Mouse (Mus musculus): ENCODE measurements around the gene Exosc1. TPM values are rescaled to one million over a fixed set of nuclear protein-coding genes. Genes with fewer than 3 reads are reported as not detected.
A peak's percentile ranks its signal among the peaks of the same experiment; 100 is the strongest.
"Not testable (repeated sequence)": the region's sequence is repeated elsewhere in the genome, so short reads cannot be mapped to it uniquely, and the experiment has no call there.

Exosc1 gene
- polyA plus RNA-seq, 1 experiment from 2014 or later = 76.8 TPM

- Histone ChIP-seq H3K9ac (replicated peaks) (no peak overlapping the region), H3K4me3 (no peak overlapping the region), H3K4me1 (no peaks in the 10 kb centered on the region), H3K27ac (replicated peaks) (no peak overlapping the region), H3K36me3 (peaks cover 97% of the 10 kb centered on the region), H3K9me3 (no peaks in the 10 kb centered on the region), H3K4me2 (replicated peaks) (no peak overlapping the region), H3K27me3 (no peaks in the 10 kb centered on the region)
- WGBS = 85% methylated on average over 7 of the region's 7 CpGs
- ATAC-seq (ENCODE audit: low FRiP score, low read depth) = no peak
Observed at GRCm38 (mm10) chr19:41943841-41944240, 10.6 kb upstream of the Exosc1 start.

GRCm38 (mm10) chr19:41938539-41938938 lies 5.3 kb upstream of the Exosc1 start:
- H3K27ac ChIP-seq (replicated peaks) = no peak overlapping the region
- no peak for ATAC-seq (ENCODE audit: low FRiP score, low read depth)
- H3K9me3 ChIP-seq = no peaks in the 10 kb centered on the region
- H3K4me3 ChIP-seq = no peak overlapping the region
- H3K9ac ChIP-seq (replicated peaks) = no peak overlapping the region
- WGBS = 94% methylated on average over 5 of the region's 5 CpGs
- no peaks in the 10 kb centered on the region for H3K27me3 ChIP-seq
- peaks cover 12% of the 10 kb centered on the region for H3K4me1 ChIP-seq
- peaks cover 62% of the 10 kb centered on the region for H3K36me3 ChIP-seq
- H3K4me2 ChIP-seq (replicated peaks) = no peak overlapping the region

GRCm38 (mm10) chr19:41935921-41936320 lies 2.7 kb upstream of the Exosc1 start:
- H3K4me1 ChIP-seq = peaks cover 22% of the 10 kb centered on the region
- no peak overlapping the region for H3K4me3 ChIP-seq
- peaks cover 36% of the 10 kb centered on the region for H3K36me3 ChIP-seq
- no peak overlapping the region for H3K27ac ChIP-seq (replicated peaks)
- 87% methylated on average over 1 of the region's 1 CpGs for WGBS
- no peaks in the 10 kb centered on the region for H3K9me3 ChIP-seq
- no peak for ATAC-seq (ENCODE audit: low FRiP score, low read depth)
- H3K4me2 ChIP-seq (replicated peaks) = no peak overlapping the region
- H3K27me3 ChIP-seq = no peaks in the 10 kb centered on the region
- no peak overlapping the region for H3K9ac ChIP-seq (replicated peaks)

GRCm38 (mm10) chr19:41934124-41934523 lies 901 bp upstream of the Exosc1 start:
- Histone ChIP-seq H3K4me2 (replicated peaks) (peak overlapping the region; percentile 94), H3K27ac (replicated peaks) (0 out of 2 replicates have a peak overlapping the region, but pooled peaks have one; percentile 30), H3K36me3 (peaks cover 29% of the 10 kb centered on the region), H3K9me3 (no peaks in the 10 kb centered on the region), H3K4me1 (peaks cover 22% of the 10 kb centered on the region), H3K4me3 (peak overlapping the region; percentile 94), H3K9ac (replicated peaks) (peak overlapping the region; percentile 79), H3K27me3 (no peaks in the 10 kb centered on the region)
- no peak for ATAC-seq (ENCODE audit: low FRiP score, low read depth)
- 34% methylated on average over 6 of the region's 6 CpGs for WGBS

GRCm38 (mm10) chr19:41932686-41933085 lies 537 bp downstream of the Exosc1 start:
- H3K9me3 ChIP-seq = no peaks in the 10 kb centered on the region
- peak; percentile 25; the same call in 1 of the 2 replicates for ATAC-seq (ENCODE audit: low FRiP score, low read depth)
- WGBS = 1% methylated on average over 28 of the region's 28 CpGs
- peak overlapping the region; percentile 72 for H3K9ac ChIP-seq (replicated peaks)
- H3K27ac ChIP-seq (replicated peaks) = no peak overlapping the region; the same call in 1 of the 2 replicates
- H3K4me1 ChIP-seq = peaks cover 22% of the 10 kb centered on the region
- peak overlapping the region; percentile 94 for H3K4me2 ChIP-seq (replicated peaks)
- H3K36me3 ChIP-seq = peaks cover 24% of the 10 kb centered on the region
- no peaks in the 10 kb centered on the region for H3K27me3 ChIP-seq
- peak overlapping the region; percentile 94 for H3K4me3 ChIP-seq

DNA sequence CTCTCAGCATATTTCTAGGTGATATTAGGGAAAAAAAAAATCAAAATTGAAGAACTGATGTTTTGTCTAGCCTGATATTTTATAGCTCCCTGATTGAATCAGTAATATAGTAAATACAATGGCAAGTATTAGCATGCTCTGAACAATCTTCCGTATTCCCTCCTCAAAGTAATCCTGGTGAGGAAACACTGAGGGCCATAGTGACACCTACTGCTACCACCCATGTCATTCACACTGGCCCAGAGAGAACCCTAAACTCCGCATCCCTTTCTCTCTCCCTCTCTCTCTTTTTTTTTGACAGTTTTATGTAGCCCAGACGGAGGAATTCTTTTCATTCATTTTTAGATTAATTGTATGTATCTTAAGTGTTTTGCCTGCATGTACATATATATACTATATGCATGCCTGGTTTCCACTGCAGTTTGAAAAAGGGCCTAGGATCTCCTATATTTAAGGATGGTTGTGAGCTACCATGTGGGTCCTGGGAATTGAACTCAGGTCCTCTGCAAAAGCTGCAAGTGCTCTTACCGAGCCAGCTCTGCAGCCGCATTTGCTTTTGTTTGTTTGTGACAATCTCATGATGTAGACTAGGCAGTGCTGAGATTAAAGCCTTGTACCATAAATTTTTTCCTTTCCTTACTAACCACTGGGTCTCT lies 12.7 kb downstream of the Exosc1 start:
- 82% methylated on average over 5 of the region's 5 CpGs for WGBS
- no peaks in the 10 kb centered on the region for H3K27me3 ChIP-seq
- H3K4me1 ChIP-seq = no peaks in the 10 kb centered on the region
- H3K4me2 ChIP-seq (replicated peaks) = no peak overlapping the region
- no peak for ATAC-seq (ENCODE audit: low FRiP score, low read depth)
- H3K4me3 ChIP-seq = no peak overlapping the region
- H3K9me3 ChIP-seq = no peaks in the 10 kb centered on the region
- peaks cover 71% of the 10 kb centered on the region for H3K36me3 ChIP-seq
- no peak overlapping the region for H3K9ac ChIP-seq (replicated peaks)
- no peak overlapping the region for H3K27ac ChIP-seq (replicated peaks)

- Histone ChIP-seq H3K9me3 (no peaks in the 10 kb centered on the region), H3K4me2 (replicated peaks) (no peak overlapping the region), H3K4me3 (no peak overlapping the region), H3K27me3 (no peaks in the 10 kb centered on the region), H3K27ac (replicated peaks) (no peak overlapping the region), H3K36me3 (peaks cover 69% of the 10 kb centered on the region), H3K9ac (replicated peaks) (no peak overlapping the region), H3K4me1 (no peaks in the 10 kb centered on the region)
- ATAC-seq (ENCODE audit: low FRiP score, low read depth) = no peak
- WGBS = 75% methylated on average over 4 of the region's 4 CpGs
Observed at GRCm38 (mm10) chr19:41919471-41919870, 13.8 kb downstream of the Exosc1 start.

DNA sequence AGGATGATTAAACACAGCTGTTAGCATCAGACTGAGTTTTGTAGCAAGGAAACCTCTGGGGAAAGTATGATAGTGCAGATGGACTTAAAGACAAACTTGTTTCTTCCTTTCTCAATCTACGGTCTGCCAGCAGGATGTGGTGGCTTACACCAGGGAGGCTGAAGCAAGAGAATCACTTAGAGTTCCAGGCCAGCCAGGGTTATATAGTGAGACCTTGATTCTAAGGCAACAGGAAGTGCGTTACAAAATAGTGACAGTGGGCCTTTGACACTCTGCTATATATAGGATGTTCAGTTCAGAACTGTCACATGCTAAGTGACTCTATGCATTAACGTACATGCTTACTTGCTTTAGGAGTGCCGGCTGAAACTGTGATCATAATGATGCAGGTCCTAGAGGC lies 16.4 kb downstream of the Exosc1 start:
- no peak for ATAC-seq (ENCODE audit: low FRiP score, low read depth)
- H3K4me2 ChIP-seq (replicated peaks) = no peak overlapping the region
- H3K9ac ChIP-seq (replicated peaks) = no peak overlapping the region
- WGBS = 91% methylated on average over 4 of the region's 4 CpGs
- H3K4me3 ChIP-seq = no peak overlapping the region
- H3K4me1 ChIP-seq = peaks cover 18% of the 10 kb centered on the region
- H3K9me3 ChIP-seq = no peaks in the 10 kb centered on the region
- peaks cover 49% of the 10 kb centered on the region for H3K36me3 ChIP-seq
- no peaks in the 10 kb centered on the region for H3K27me3 ChIP-seq
- H3K27ac ChIP-seq (replicated peaks) = no peak overlapping the region

DNA sequence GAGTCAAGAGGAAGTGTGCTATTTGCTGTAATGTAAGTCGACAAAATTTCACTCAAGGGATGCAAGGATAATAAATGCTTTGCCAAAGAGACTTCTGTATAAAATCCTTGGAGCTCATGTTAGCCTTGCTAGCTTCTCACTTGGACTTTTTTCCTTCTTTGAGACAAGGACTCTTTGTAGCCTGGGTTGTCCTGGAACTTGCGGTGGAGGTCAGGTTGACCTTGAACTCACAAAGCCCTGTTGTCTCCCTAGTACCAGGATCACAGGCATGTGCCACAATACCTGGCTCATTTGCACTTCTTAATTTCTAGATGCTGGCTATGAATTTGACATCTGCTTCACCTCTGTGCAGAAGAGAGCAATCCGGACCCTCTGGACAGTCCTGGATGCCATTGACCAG lies 17.9 kb downstream of the Exosc1 start:
- H3K9ac ChIP-seq (replicated peaks) = no peak overlapping the region
- no peak overlapping the region for H3K27ac ChIP-seq (replicated peaks)
- no peaks in the 10 kb centered on the region for H3K9me3 ChIP-seq
- H3K4me3 ChIP-seq = no peak overlapping the region
- ATAC-seq (ENCODE audit: low FRiP score, low read depth) = no peak
- no peak overlapping the region for H3K4me2 ChIP-seq (replicated peaks)
- H3K4me1 ChIP-seq = peaks cover 18% of the 10 kb centered on the region
- no peaks in the 10 kb centered on the region for H3K27me3 ChIP-seq
- 87% methylated on average over 3 of the region's 3 CpGs for WGBS
- H3K36me3 ChIP-seq = peaks cover 39% of the 10 kb centered on the region

DNA sequence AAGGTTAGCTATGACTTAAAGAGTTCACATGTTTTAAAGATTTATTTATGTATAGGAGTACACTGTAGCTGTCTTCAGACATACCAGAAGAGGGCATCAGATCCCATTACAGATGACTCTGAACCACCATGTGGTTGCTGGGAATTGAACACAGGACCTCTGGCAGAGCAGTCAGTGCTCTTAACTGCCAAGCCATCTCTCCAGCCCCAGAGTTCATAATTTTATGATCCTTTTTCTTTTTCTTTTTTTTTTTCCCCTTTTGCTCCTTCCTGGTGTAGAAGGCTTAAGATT lies 18.7 kb downstream of the Exosc1 start:
- Histone ChIP-seq H3K4me2 (replicated peaks) (peak overlapping the region; percentile 90; the same call in 1 of the 2 replicates), H3K36me3 (peaks cover 32% of the 10 kb centered on the region), H3K4me1 (peaks cover 18% of the 10 kb centered on the region)
- H3K9me3 ChIP-seq; H3K27ac ChIP-seq (replicated peaks); H3K4me3 ChIP-seq; ATAC-seq (ENCODE audit: low FRiP score, low read depth); H3K9ac ChIP-seq (replicated peaks); H3K27me3 ChIP-seq: not testable (repeated sequence)

- Histone ChIP-seq H3K4me1 (peaks cover 18% of the 10 kb centered on the region), H3K27me3 (no peaks in the 10 kb centered on the region), H3K4me3 (peak overlapping the region; percentile 92), H3K36me3 (peaks cover 27% of the 10 kb centered on the region), H3K27ac (replicated peaks) (peak overlapping the region; percentile 26; the same call in 1 of the 2 replicates), H3K9me3 (no peaks in the 10 kb centered on the region), H3K9ac (replicated peaks) (peak overlapping the region; percentile 88), H3K4me2 (replicated peaks) (peak overlapping the region; percentile 90)
- WGBS = 38% methylated on average over 6 of the region's 6 CpGs
- no peak for ATAC-seq (ENCODE audit: low FRiP score, low read depth)
Observed at GRCm38 (mm10) chr19:41913774-41914591, 19.2 kb downstream of the Exosc1 start.
